Mouse (Mus musculus): Measurements from ENCODE around the gene Gm8020.
"Not testable (repeated sequence)": the region's sequence is repeated elsewhere in the genome, so short reads cannot be mapped to it uniquely, and the experiment has no call there.

Gene Gm8020

GRCm38 (mm10) chr14:42502249-42502648, at the start of gene Gm8020:
Gm8020 (minus strand) TSS chr14:42502349.
- DNase-seq (ENCODE audit: low spot score) = not testable (repeated sequence)

- not testable (repeated sequence) for DNase-seq (ENCODE audit: low spot score)
Observed at GRCm38 (mm10) chr14:42543170-42543701, 41.1 kb upstream of the Gm8020 start.

DNA sequence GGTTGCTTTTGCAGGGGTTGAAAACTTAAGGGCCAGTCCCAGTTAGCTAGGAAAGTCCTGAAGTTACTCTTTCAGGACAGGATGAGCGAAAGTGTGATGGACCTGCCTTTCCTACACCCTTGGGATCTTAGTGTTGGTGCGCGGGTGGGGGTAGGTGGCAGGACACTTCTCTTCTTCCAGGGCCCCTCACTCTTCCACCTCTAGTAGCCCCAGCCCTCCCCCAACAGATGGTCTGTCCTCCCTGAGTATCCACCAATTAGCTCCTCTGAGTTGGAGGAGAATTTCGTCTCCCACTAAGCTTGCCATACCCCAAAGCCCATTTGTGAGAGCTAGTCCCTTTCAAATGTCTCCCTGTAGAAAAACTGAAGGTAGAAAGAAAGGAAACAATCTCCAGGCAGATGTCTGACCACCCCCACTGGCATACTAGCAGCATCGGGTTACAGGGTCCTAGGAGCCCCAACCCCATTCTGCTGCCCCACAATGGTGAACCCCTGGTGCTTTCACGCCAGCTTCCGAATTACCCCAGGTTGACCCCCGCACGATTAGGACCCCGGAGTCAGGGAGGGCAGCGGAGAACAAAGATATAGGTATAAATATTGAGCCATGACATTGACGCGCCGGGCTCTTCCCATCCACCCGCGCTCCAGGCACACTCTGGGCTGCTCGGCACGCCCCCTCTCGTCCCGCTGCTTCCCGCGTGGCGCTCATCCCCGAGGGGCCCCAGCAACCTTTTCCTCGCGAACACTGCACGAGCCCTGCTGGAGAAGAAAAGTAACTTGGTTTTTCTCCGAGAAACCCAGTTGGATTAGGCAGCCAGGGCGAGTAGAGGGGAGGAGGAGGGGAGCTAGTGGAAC, 40.4 kb upstream of the Gm8020 start:
- not testable (repeated sequence) for DNase-seq (ENCODE audit: low spot score)

GRCm38 (mm10) chr14:42524182-42524581, 22.0 kb upstream of the Gm8020 start, which contains the start of gene Gm8024:
Gm8024 (minus strand) TSS chr14:42524282.
- DNase-seq (ENCODE audit: low spot score) = not testable (repeated sequence)

- not testable (repeated sequence) for DNase-seq (ENCODE audit: low spot score)
Observed at GRCm38 (mm10) chr14:42463581-42463980, 38.6 kb downstream of the Gm8020 start, which contains the start of gene Gm8011. Gm8011 (plus strand) TSS chr14:42463881.
